Mouse (Mus musculus) G1E (cell line): Measurements from ENCODE around the gene Il4i1.

Experiments used
- CTCF ChIP-seq: IDR thresholded peaks from 2 replicates; pipeline ENCODE4 v1.5.1; 2012; ENCODE audit warnings: low read depth, low read length, inconsistent platforms, mixed read lengths
- GATA1 ChIP-seq: IDR thresholded peaks from 2 replicates; pipeline ENCODE4 v1.6.1; 2012; ENCODE audit warnings: borderline replicate concordance, low read length, inconsistent platforms, mixed read lengths
- GATA2 ChIP-seq: IDR thresholded peaks from 2 replicates; pipeline ENCODE4 v1.6.1; 2012; ENCODE audit warnings: low read depth, low read length, inconsistent platforms, borderline replicate concordance
- POLR2AphosphoS5 ChIP-seq: IDR thresholded peaks from 2 replicates; pipeline ENCODE4 v1.6.1; 2012; ENCODE audit warnings: low read depth, low read length, inconsistent platforms; ENCODE audit not compliant: insufficient replicate concordance
- TAL1 ChIP-seq: conservative IDR thresholded peaks from 2 replicates; pipeline ENCODE4 v1.6.1; 2012; ENCODE audit warnings: low read depth, low read length, inconsistent platforms, mixed read lengths

GRCm38 (mm10) chr7:44888256-44889105 is 72.3 kb downstream of the Il4i1 start:
- TF ChIP-seq CTCF, result no peak
- TF ChIP-seq POLR2AphosphoS5, result no peak
- TF ChIP-seq GATA1, result no peak
- no peak for TF ChIP-seq TAL1
- TF ChIP-seq GATA2, result no peak
